Mouse (Mus musculus) right cerebral cortex, adult 2 months (tissue): ENCODE data around the gene Ugcg.
A peak's percentile ranks its signal among the peaks of the same experiment; 100 is the strongest.

Source experiments
- DNase-seq, 2 experiments: peaks; one replicate each; pipeline ENCODE4 v3.0.0; 2021 to 2022; ENCODE audit warnings: low spot score in 2 of 2

Gene Ugcg

GRCm38 (mm10) chr4:59224889-59225288 is 35.8 kb downstream of the Ugcg start:
- no peak for DNase-seq

GRCm38 (mm10) chr4:59227047-59227446 is 38.0 kb downstream of the Ugcg start:
- no peak for DNase-seq

GRCm38 (mm10) chr4:59228951-59229350 is 39.9 kb downstream of the Ugcg start:
- DNase-seq: no peak

GRCm38 (mm10) chr4:59231266-59232055 is 42.4 kb downstream of the Ugcg start:
- DNase-seq: no peak

- DNase-seq: no peak
Measured at GRCm38 (mm10) chr4:59234014-59234413, 45.0 kb downstream of the Ugcg start.

GRCm38 (mm10) chr4:59234451-59235216 is 45.6 kb downstream of the Ugcg start:
- DNase-seq: no peak

- no peak for DNase-seq
Measured at GRCm38 (mm10) chr4:59236362-59236761, 47.3 kb downstream of the Ugcg start.

GRCm38 (mm10) chr4:59238641-59239311 is 49.7 kb downstream of the Ugcg start:
- no peak for DNase-seq

- no peak for DNase-seq
Measured at GRCm38 (mm10) chr4:59239312-59239728, 50.3 kb downstream of the Ugcg start.

GRCm38 (mm10) chr4:59240160-59240559 is 51.1 kb downstream of the Ugcg start:
- DNase-seq: no peak

- DNase-seq: no peak
Measured at GRCm38 (mm10) chr4:59241096-59241495, 52.0 kb downstream of the Ugcg start.

- no peak for DNase-seq
Measured at GRCm38 (mm10) chr4:59242221-59242620, 53.2 kb downstream of the Ugcg start.

- DNase-seq: no peak
Measured at GRCm38 (mm10) chr4:59243802-59244493, 54.9 kb downstream of the Ugcg start.

- DNase-seq: no peak
Measured at GRCm38 (mm10) chr4:59244791-59245555, 55.9 kb downstream of the Ugcg start.

- no peak for DNase-seq
Measured at GRCm38 (mm10) chr4:59245776-59246175, 56.7 kb downstream of the Ugcg start.

GRCm38 (mm10) chr4:59247545-59247944 is 58.5 kb downstream of the Ugcg start:
- DNase-seq: no peak

- no peak for DNase-seq
Measured at GRCm38 (mm10) chr4:59248035-59248434, 59.0 kb downstream of the Ugcg start.

- peak in 1 of 2 experiments; percentile 7 for DNase-seq
Measured at GRCm38 (mm10) chr4:59252386-59253054, 63.5 kb downstream of the Ugcg start.

GRCm38 (mm10) chr4:59253055-59253434 is 64.0 kb downstream of the Ugcg start:
- DNase-seq: no peak

GRCm38 (mm10) chr4:59254397-59254796 is 65.3 kb downstream of the Ugcg start:
- DNase-seq: no peak

- no peak for DNase-seq
Measured at GRCm38 (mm10) chr4:59255988-59256387, 66.9 kb downstream of the Ugcg start.
